Mouse (Mus musculus) ovary, postnatal 10 days (tissue): ENCODE data around the gene Exoc3l4.

Source experiments
- DNase-seq: peaks from one replicate; pipeline ENCODE4 v3.0.0; 2022; ENCODE audit warnings: low spot score

Exoc3l4 gene

GRCm38 (mm10) chr12:111411631-111412355 is 5.0 kb upstream of the Exoc3l4 start:
- no peak for DNase-seq

GRCm38 (mm10) chr12:111412581-111413284 is 4.1 kb upstream of the Exoc3l4 start:
- no peak for DNase-seq

DNA sequence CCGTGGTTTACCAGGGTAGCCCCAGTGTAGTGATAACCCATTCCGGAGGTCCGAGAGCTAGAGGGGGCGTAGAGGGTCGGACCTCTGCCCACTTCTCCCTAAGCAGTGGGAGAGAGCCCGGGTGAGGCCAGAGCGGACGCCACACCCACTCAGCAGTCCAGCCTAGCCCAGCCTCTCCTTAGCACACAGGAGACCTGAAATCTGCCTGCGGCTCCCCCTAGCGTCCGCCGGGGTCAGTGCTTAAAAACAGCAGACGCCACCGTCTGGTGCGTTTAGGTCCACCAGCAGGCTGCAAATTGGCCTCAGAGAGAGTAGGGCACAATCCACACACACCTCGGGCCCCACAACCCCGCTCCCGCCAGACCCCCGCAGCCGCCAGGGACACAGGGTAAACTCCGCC is 3.5 kb upstream of the Exoc3l4 start:
- DNase-seq, result peak; percentile 75

- no peak for DNase-seq
Measured at GRCm38 (mm10) chr12:111419918-111420317, 3.1 kb downstream of the Exoc3l4 start.

- no peak for DNase-seq
Measured at GRCm38 (mm10) chr12:111420946-111421709, 4.3 kb downstream of the Exoc3l4 start.

DNA sequence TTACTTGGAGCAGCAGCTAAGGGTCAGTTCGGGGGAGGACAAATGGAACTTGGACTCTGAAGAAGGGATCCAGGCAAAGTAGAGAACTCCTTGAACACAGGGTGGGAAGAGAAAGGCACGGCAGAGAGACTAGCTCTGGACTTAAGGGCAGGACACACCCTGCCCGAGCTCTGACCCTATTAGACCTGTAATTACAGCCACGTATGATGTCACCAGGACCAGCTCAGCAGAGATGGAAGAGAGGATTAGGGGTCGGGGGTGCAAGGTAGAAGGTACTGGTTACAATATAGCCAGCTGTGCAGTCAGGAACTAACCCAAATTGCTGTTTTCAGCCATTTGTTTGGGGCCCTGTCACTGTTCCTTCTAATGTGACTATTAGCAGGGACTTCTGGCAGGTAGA is 6.0 kb downstream of the Exoc3l4 start:
- DNase-seq, result no peak

DNA sequence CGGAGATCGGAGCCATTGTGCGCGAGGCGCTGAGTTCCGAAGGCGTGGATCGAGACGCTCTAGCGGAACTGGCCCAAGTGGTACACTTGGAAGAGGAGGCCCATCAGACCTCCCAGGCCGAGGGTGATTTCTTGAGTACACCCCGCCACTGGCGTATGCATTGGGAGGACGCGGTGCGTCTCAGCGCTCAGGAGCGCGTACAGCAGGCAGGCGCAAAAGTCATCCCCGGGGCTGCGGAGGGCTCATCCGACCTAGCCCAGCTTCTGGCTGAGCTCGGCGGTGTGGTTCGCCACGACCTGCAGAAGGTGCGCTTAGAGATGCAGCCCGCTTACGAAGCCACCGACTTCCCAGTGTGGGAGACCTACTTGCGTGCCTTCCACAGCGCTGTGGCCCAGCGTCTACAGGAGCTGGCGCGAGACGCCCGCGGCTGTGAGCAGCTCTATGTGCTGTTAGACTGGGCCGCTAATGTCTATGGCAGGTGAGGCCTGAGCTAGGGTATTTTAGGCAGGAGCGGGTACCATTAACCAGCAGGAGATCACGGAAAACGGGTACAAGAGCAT is 6.8 kb downstream of the Exoc3l4 start:
- DNase-seq, result no peak

GRCm38 (mm10) chr12:111424547-111424946 is 7.7 kb downstream of the Exoc3l4 start:
- DNase-seq, result no peak

DNA sequence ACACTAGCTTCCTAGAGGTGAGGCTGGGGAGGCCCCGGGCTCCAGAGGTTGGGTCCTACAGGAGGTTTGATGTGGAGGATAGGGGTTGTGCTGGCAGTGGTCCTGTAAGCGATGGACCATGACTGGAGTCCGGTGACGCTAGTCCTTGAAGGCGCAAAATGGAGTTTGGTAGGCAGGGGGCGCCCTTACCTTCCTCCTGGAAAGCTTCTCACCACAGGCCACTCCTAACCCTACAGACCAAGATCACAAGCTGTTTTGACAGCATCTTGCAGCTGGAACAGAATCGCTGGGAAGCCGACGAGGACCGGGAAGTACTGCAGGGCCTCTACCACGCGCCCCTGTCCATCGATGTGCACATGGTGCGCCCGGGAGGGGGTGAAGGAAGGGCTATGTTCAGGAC is 8.4 kb downstream of the Exoc3l4 start:
- peak; percentile 79 for DNase-seq

GRCm38 (mm10) chr12:111425789-111426460 is 9.1 kb downstream of the Exoc3l4 start:
- DNase-seq, result peak; percentile 96

DNA sequence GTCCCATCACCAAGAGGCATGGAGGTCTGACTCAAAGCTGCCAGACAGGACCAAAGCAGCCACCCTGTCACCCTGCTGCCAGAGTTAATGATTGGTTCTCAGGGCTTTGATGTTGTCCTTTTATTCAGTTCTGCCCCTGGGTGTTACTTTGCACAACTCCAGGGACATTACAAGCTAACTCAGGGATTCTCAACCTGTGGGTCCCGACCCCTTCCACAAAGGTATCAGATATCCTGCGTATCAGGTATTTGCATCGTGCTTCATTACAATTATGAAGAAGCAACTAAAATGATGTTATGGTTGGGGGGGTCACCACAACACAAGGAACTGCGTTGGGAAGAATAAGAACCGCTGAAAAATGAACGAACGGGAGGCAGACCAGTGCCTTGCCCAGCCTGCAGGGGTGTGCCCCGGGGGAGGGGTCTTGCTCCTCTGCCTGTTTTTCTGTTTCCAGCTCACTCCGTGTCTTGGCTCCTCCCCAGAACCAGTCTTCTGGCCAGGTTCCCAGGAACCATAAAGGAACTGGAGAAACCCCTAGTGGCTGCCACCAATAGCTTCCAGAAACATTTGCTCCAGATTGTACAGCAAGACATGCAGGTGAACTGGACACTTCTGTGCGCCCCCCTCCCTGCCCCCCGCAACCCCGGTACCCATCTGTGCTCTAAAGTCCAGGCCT is 10.8 kb downstream of the Exoc3l4 start:
- DNase-seq, result no peak

DNA sequence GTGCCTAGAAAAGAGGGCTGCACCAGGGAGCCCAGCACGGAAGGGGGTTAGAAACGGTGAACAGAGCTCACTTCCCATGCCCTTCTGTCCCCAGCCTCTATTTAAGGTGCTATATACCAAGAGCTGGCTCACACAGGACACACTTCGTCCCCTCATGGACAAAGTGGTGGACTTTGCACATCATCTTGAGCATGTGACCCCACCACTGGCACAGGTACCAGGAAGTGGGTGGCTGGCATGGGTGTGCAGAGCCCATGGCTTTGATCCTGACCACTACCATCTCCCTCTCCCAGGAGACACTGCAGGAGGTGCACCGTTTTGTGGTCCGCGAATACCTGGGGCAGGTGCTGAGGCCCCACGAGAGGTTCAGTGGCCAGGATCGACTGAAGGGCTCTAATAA is 11.5 kb downstream of the Exoc3l4 start:
- no peak for DNase-seq

- DNase-seq, result no peak
Measured at GRCm38 (mm10) chr12:111428961-111429911, 12.4 kb downstream of the Exoc3l4 start.

DNA sequence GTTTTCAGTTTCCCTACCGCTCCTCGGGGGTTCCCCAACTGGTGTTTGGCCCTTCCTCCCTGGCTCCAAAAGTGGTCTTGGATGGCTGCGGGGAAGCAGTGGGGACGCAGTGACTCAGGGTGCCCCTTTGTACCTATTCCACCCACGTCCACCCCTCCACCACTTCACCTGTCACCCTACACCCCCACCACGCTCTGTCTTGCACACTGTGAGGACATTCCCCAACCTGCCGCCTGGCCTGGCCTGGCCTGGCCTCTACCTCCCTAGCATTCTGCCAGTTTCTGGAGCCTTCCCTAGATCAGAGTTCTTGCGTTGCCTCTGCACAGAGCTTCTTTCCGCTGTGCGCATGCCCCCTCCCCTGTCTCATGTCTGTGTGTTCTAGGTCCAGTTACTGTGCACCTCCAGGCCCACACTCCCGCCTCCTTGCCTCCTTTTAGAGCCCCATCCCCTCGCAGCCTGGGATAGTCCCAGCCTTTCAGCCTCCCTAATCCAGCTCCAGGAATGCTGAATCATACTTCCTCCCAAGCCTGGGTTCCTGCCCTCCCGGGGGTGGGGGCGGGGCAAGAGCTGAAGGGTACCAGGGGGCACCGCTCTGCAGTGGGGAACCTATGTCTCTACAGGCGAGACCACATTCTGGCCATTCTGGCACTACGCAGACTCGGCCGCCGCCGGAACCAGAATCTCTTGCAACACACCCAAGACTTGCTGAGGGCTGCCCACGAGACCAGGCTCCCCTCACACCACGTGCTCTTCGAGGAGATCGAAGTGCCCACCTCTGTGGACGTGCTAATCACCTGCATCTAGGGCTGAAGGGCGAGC is 13.4 kb downstream of the Exoc3l4 start:
- DNase-seq, result no peak

- no peak for DNase-seq
Measured at GRCm38 (mm10) chr12:111430868-111431817, 14.3 kb downstream of the Exoc3l4 start.

DNA sequence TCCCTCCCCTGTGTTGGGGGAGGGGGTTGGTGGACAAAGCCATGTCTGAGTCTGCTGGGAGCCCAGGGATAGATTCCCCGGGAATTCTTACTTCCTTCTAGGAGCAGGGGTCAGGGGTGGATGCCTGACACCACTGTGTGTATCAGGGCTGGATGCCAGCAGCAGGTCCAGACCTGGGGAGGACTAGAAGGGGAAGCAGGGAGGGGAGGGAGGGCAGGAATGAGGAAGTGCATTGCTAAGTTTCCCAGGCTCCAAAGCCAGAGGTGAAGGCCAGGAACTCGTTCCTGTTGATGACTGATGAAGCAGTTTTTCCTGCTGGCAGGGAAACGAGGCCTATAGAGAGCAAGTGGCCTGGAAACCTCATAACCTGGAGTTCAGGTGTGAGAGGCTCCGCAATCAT is 15.3 kb downstream of the Exoc3l4 start:
- no peak for DNase-seq

- DNase-seq, result no peak
Measured at GRCm38 (mm10) chr12:111432751-111433331, 16.0 kb downstream of the Exoc3l4 start.
